16 mouse cellular contexts compared by ENCODE assay signal in genomic region chr11:74845784-74846183, GRCm38 (mm10). TPM values are rescaled to one million over a fixed set of nuclear protein-coding genes. Genes with fewer than 3 reads are reported as not detected.
DNase-seq lines count a peak whose midpoint lies in the region; ATAC-seq and TF ChIP-seq lines count a peak whose summit lies in the region.
"Had no signal": no experiment of that assay in that cellular context is flagged by ENCODE, and none has a peak within 500 bp of the region (broad histone marks: within the 10 kb centered on the region; RNA-seq: fewer than 3 reads in every experiment).

No protein-coding gene starts in this region.

- no peak overlapping the region for H3K27ac ChIP-seq in intestine, postnatal 0 days (ENCODE audit: low read depth, low read length)
- H3K27ac ChIP-seq in intestine, embryonic 15.5 days: no peak overlapping the region
- H3K27ac ChIP-seq in ES-E14 (ENCODE audit: insufficient read depth, low read depth, low read length, poor library complexity, severe bottlenecking): no peak overlapping the region
- no peak overlapping the region for H3K27ac ChIP-seq in midbrain, embryonic 15.5 days

- WGBS in intestine, postnatal 0 days: 67% methylated on average over 3 of the region's 3 CpGs
- WGBS in intestine, embryonic 15.5 days: 69% methylated on average over 3 of the region's 3 CpGs
- WGBS in midbrain, embryonic 15.5 days: 63% methylated on average over 3 of the region's 3 CpGs

- no peak overlapping the region for H3K4me2 ChIP-seq in intestine, postnatal 0 days (replicated peaks; ENCODE audit: low read depth)
- H3K4me2 ChIP-seq in intestine, embryonic 15.5 days (replicated peaks): no peak overlapping the region
- H3K4me2 ChIP-seq in midbrain, embryonic 15.5 days: no peak overlapping the region

- no peaks in the 10 kb centered on the region for H3K9me3 ChIP-seq in intestine, postnatal 0 days (ENCODE audit: control insufficient read depth)
- no peaks in the 10 kb centered on the region for H3K9me3 ChIP-seq in intestine, embryonic 15.5 days
- no peaks in the 10 kb centered on the region for H3K9me3 ChIP-seq in ES-E14 (ENCODE audit: control insufficient read depth, insufficient read depth, low read depth, low read length)
- H3K9me3 ChIP-seq in midbrain, embryonic 15.5 days: no peaks in the 10 kb centered on the region

- peaks cover 22% of the 10 kb centered on the region for H3K36me3 ChIP-seq in intestine, postnatal 0 days (ENCODE audit: control insufficient read depth, insufficient read depth)
- H3K36me3 ChIP-seq in intestine, embryonic 15.5 days: 0 out of 2 replicates have a peak, but pooled peaks cover 7% of the 10 kb centered on the region
- peaks cover 16% of the 10 kb centered on the region; the same call in 1 of the 2 replicates for H3K36me3 ChIP-seq in ES-E14 (ENCODE audit: control insufficient read depth, insufficient read depth, low read length, poor library complexity, severe bottlenecking)
- peaks cover 15% of the 10 kb centered on the region for H3K36me3 ChIP-seq in midbrain, embryonic 15.5 days (replicated peaks)

- H3K4me1 ChIP-seq in intestine, postnatal 0 days (replicated peaks; ENCODE audit: control insufficient read depth, insufficient read depth, low read length): no peaks in the 10 kb centered on the region
- peaks cover 18% of the 10 kb centered on the region for H3K4me1 ChIP-seq in intestine, embryonic 15.5 days (replicated peaks)
- peaks cover 5 to 29% of the 10 kb centered on the region in 2 experiments; a peak in 3 of 4 replicates for H3K4me1 ChIP-seq in ES-E14 (ENCODE audit: control insufficient read depth in 2 of 2, insufficient read depth in 2 of 2, low read length in 2 of 2, poor library complexity in 1 of 2)
- peaks cover 5% of the 10 kb centered on the region for H3K4me1 ChIP-seq in midbrain, embryonic 15.5 days

- H3K9ac ChIP-seq in intestine, postnatal 0 days (ENCODE audit: low read depth, low read length): no peak overlapping the region
- H3K9ac ChIP-seq in intestine, embryonic 15.5 days: no peak overlapping the region
- H3K9ac ChIP-seq in ES-E14 (ENCODE audit: insufficient read depth, low read depth, low read length, poor library complexity, severe bottlenecking): no peak overlapping the region
- no peak overlapping the region for H3K9ac ChIP-seq in midbrain, embryonic 15.5 days

- DNase-seq in retina, postnatal 1 day: peak; percentile 48
- DNase-seq in retina, embryonic 14.5 days (ENCODE audit: low spot score): no peak
- no peak for DNase-seq in ES-E14 (ENCODE audit: low read depth, low spot score)
- peak; percentile 58 for DNase-seq in naive thymus-derived CD4-positive, alpha-beta T cell, adult 2 months (ENCODE audit: low read depth)
- no peak for DNase-seq in adrenal gland, adult 8-10 months
- DNase-seq: cerebellum, postnatal 10 days; gastrocnemius, postnatal 14 days; lung, postnatal 4 days; thymus, adult 18-20 months had no signal

- peak; percentile 68 for TF ChIP-seq CTCF in intestine, postnatal 0 days (IDR thresholded peaks at IDR 0.05; ENCODE audit: low read depth)

- in situ Hi-C loops in ES-E14 (cut with MboI; ENCODE audit: low sequenced_read_pairs in 2 of 2, unreplicated experiment in 2 of 2): no loop called here

- no peak for ATAC-seq in intestine, postnatal 0 days
- no peak for ATAC-seq in intestine, embryonic 15.5 days
- no peak for ATAC-seq in midbrain, embryonic 15.5 days (replicated peaks)
- ATAC-seq: forebrain, embryonic 14.5 days; inflammation-experienced regulatory T-cells, adult 6 months; midbrain, embryonic 16.5 days; Patski had no signal

- H3K4me3 ChIP-seq in intestine, postnatal 0 days (ENCODE audit: low read depth, low read length): no peak overlapping the region
- no peak overlapping the region for H3K4me3 ChIP-seq in intestine, embryonic 15.5 days (replicated peaks)
- H3K4me3 ChIP-seq in ES-E14 (ENCODE audit: insufficient read depth in 1 of 2, low read depth in 1 of 2, low read length in 2 of 2, poor library complexity in 1 of 2, severe bottlenecking in 1 of 2): no peak overlapping the region
- H3K4me3 ChIP-seq in midbrain, embryonic 15.5 days: no peak overlapping the region

- H3K27me3 ChIP-seq in intestine, postnatal 0 days (replicated peaks; ENCODE audit: control insufficient read depth, insufficient read depth, low read length): no peaks in the 10 kb centered on the region
- no peaks in the 10 kb centered on the region for H3K27me3 ChIP-seq in intestine, embryonic 15.5 days (replicated peaks)
- no peaks in the 10 kb centered on the region for H3K27me3 ChIP-seq in midbrain, embryonic 15.5 days (replicated peaks)
- H3K27me3 ChIP-seq: Patski had no signal

TF ChIP-seq in ES-E14, 5 proteins besides CTCF, POLR2A, EP300 and RAD21:
- TF ChIP-seq MAFK (IDR thresholded peaks at IDR 0.05; ENCODE audit: insufficient read depth, low read depth, low read length) (no peak), ZC3H11A (IDR thresholded peaks at IDR 0.05; ENCODE audit: borderline replicate concordance, low read depth, low read length) (0 out of 2 replicates have a peak, but pooled peaks have one; percentile 6)

RNA-seq across cellular contexts. Expression of gene Mnt, which starts 15.1 kb away (rescaled TPM):
- polyA plus RNA-seq in intestine, postnatal 0 days (2015; fragmentation: Nextera tagmentation; extraction: Ambion mirVana): 5.3 and 5.8 TPM in 2 replicates
- polyA plus RNA-seq in intestine, embryonic 15.5 days (2015; fragmentation: Nextera tagmentation; extraction: Ambion mirVana): 4.8 and 5.0 TPM in 2 replicates
- 10.2 and 10.3 TPM in 2 replicates for total RNA-seq in ES-E14 (2012; rRNA removed)
- total RNA-seq in adrenal gland, adult 8-10 months (2022): 10 to 100 TPM; 24.4 to 36.0 (median 27.1) TPM
- 9.9 and 10.2 TPM in 2 replicates for polyA plus RNA-seq in midbrain, embryonic 15.5 days (2015; fragmentation: Nextera tagmentation; extraction: Ambion mirVana)

RNA-seq across cellular contexts. Expression of gene Sgsm2, which starts 51.1 kb away (rescaled TPM):
- polyA plus RNA-seq in intestine, postnatal 0 days (2015; fragmentation: Nextera tagmentation; extraction: Ambion mirVana): 2.3 and 2.4 TPM in 2 replicates
- 5.1 TPM in 2 replicates for polyA plus RNA-seq in intestine, embryonic 15.5 days (2015; fragmentation: Nextera tagmentation; extraction: Ambion mirVana)
- total RNA-seq in ES-E14 (2012; rRNA removed): 10.4 and 16.5 TPM in 2 replicates
- total RNA-seq in adrenal gland, adult 8-10 months (2022): 10 to 100 TPM; 29.2 to 30.5 (median 30.0) TPM
- 31.2 and 33.9 TPM in 2 replicates for polyA plus RNA-seq in midbrain, embryonic 15.5 days (2015; fragmentation: Nextera tagmentation; extraction: Ambion mirVana)

RNA-seq across cellular contexts. Expression of gene Tsr1, which starts 52.1 kb away (rescaled TPM):
- 16.8 and 17.5 TPM in 2 replicates for polyA plus RNA-seq in intestine, postnatal 0 days (2015; fragmentation: Nextera tagmentation; extraction: Ambion mirVana)
- polyA plus RNA-seq in intestine, embryonic 15.5 days (2015; fragmentation: Nextera tagmentation; extraction: Ambion mirVana): 49.6 and 53.5 TPM in 2 replicates
- total RNA-seq in ES-E14 (2012; rRNA removed): 110 and 125 TPM in 2 replicates
- 10 to 100 TPM; 40.9 to 45.4 (median 41.3) TPM for total RNA-seq in adrenal gland, adult 8-10 months (2022)
- 26.3 and 28.6 TPM in 2 replicates for polyA plus RNA-seq in midbrain, embryonic 15.5 days (2015; fragmentation: Nextera tagmentation; extraction: Ambion mirVana)

Comparison
In these comparisons a context has a peak if more than half of its experiments do, and no peak if none do; other contexts are left out.
1. DNase-seq: peak in retina, postnatal 1 day (single experiment) and naive thymus-derived CD4-positive, alpha-beta T cell, adult 2 months (single experiment); none in retina, embryonic 14.5 days (single experiment), ES-E14 (single experiment) and adrenal gland, adult 8-10 months (single experiment).